Mouse (Mus musculus): ENCODE results near the gene 4930558K02Rik. TPM values are rescaled to one million over a fixed set of nuclear protein-coding genes. Genes with fewer than 3 reads are reported as not detected.

4930558K02Rik gene
- total RNA-seq, 2 experiments from 2014 or later: not detected

DNA sequence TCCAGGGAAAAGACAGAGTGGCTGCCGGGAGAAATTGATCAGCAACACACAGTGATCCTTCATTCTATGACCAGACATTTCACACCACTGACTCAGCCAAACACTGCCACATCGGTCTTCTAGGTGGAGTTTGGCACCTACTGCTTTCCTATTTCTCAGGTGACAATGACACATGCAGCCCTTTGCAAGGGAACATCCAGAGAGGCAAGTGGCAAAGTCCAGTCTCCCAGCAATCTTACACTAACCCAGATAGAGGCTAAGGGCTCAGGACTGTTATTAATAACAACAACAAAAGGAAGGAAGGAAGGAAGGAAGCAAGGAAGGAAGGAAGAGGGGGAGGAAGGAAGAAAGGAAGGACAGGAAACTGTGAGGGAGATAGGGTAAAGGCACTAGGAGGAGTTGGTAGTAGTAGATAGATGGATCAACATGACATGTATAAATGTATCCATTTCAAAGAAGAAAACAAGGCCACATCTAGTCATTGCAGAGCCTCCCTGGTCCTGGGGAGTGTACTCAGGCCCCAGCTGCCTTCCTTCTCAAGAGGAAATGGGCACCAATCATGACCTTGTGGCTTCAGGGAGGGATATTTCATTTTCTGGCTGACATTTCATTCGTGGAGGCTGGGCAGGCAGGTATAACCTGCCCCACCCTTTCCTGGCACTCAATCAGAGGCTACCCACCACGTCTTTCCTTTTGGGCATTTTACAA lies 66.3 kb downstream of the 4930558K02Rik start:
- TF ChIP-seq CTCF (IDR thresholded peaks at IDR 0.05): no peak
- Histone ChIP-seq H3K4me3 (no peak overlapping the region), H3K27ac (no peak overlapping the region)
- no peak for DNase-seq (ENCODE audit: extremely low spot score in 1 of 2, low spot score in 2 of 2)
- intact Hi-C loops (cut with DNase I): no loop called here

GRCm38 (mm10) chr1:161909074-161909473 lies 70.4 kb downstream of the 4930558K02Rik start:
- Histone ChIP-seq H3K4me3 (no peak overlapping the region), H3K27ac (no peak overlapping the region)
- TF ChIP-seq CTCF (IDR thresholded peaks at IDR 0.05): no peak
- intact Hi-C loops (cut with DNase I): no loop called here
- DNase-seq (ENCODE audit: extremely low spot score in 1 of 2, low spot score in 2 of 2): no peak

GRCm38 (mm10) chr1:161907795-161908457 lies 71.5 kb downstream of the 4930558K02Rik start:
- DNase-seq (ENCODE audit: extremely low spot score in 1 of 2, low spot score in 2 of 2): no peak
- intact Hi-C loops (cut with DNase I): no loop called here
- Histone ChIP-seq H3K4me3 (no peak overlapping the region), H3K27ac (no peak overlapping the region)
- no peak for TF ChIP-seq CTCF (IDR thresholded peaks at IDR 0.05)

DNA sequence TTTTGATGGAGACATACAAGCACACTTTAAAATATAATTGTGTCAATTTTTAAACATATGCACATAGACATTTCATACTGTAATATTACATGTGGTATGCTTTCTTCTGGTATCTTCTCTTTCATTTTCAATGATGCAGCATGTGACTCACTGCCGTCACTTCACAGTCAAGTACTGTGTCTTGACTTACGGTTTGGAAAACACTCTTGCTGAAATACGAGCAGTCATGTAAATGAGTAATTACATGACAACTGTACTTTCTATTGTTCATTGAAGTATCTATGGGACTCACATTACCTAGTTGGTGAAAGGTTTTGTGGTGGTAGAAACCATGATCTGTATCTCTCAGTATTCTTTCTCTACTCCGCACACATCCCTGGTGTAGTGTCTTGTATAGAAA lies 72.3 kb downstream of the 4930558K02Rik start:
- Histone ChIP-seq H3K4me3 (no peak overlapping the region), H3K27ac (no peak overlapping the region)
- intact Hi-C loops (cut with DNase I): no loop called here
- no peak for DNase-seq (ENCODE audit: extremely low spot score in 1 of 2, low spot score in 2 of 2)
- TF ChIP-seq CTCF (IDR thresholded peaks at IDR 0.05): no peak

DNA sequence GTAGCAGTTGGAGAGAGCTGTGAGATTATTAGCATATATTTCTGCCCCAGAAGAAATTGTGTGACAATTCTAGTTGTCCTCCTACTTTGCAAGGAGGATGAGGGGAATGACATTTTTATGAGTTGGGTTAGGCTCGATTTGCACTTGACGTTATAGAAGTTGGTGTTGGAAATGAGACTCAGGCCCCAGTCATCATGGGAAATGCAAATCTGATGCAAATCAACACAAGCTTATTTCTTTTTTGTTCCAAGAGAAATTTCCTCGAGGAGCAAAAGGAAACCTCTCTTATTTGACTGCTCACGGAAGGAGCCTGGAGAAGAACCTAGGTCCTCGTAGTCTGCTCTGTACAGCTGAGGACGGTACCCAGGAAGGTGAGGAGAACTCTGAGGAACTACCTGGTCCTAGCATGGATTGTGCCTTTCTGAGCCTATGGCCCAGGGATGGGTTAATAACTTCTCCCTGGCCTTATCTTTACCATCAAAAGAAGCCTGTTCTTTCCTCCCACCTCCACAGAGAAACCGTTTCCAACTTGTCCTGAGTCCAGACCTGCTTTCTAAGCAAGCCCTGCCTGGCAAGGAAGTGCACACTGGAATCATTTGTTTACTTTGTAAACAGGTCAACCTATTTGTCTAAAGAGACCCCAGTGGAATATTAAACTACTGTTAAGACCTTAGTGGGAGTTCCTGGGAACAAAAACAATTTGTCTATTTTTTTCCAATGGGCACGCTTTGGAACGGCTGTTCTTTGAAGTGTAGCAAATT lies 76.6 kb downstream of the 4930558K02Rik start:
- Histone ChIP-seq H3K27ac (no peak overlapping the region), H3K4me3 (no peak overlapping the region)
- DNase-seq (ENCODE audit: extremely low spot score in 1 of 2, low spot score in 2 of 2): no peak
- intact Hi-C loops (cut with DNase I): no loop called here
- no peak for TF ChIP-seq CTCF (IDR thresholded peaks at IDR 0.05)

GRCm38 (mm10) chr1:161900129-161900528 lies 79.3 kb downstream of the 4930558K02Rik start:
- TF ChIP-seq CTCF (IDR thresholded peaks at IDR 0.05): no peak

DNA sequence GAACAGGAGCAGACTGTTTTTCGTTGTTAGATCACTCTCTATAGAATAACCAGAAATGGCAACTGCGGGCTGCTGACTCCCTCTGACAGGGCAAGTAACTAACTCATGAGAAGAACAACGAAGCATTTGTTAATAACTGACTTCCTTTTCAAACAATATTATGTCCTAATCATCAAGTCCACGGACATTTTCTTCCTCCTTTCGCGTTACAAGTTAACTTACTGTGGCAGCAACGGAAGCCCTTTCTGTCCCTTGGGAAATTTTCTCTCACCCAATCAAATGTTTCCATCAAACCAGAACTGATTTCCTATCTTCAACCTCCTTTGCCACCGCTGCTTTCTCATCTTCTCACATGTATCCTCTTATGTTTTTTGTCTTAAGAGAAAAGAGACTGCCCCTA lies 82.2 kb downstream of the 4930558K02Rik start:
- H3K27ac ChIP-seq: no peak overlapping the region
- no peak for DNase-seq (ENCODE audit: extremely low spot score in 1 of 2, low spot score in 2 of 2)
- H3K4me3 ChIP-seq: no peak overlapping the region
- intact Hi-C loops (cut with DNase I): no loop called here
- TF ChIP-seq CTCF (IDR thresholded peaks at IDR 0.05): no peak

More at GRCm38 (mm10) chr1:161900129-161900528, 79.3 kb downstream of the 4930558K02Rik start:
- no peak overlapping the region for H3K4me3 ChIP-seq
- intact Hi-C loops (cut with DNase I): no loop called here
- no peak overlapping the region for H3K27ac ChIP-seq
- no peak for DNase-seq (ENCODE audit: extremely low spot score in 1 of 2, low spot score in 2 of 2)

- no peak for TF ChIP-seq CTCF (IDR thresholded peaks at IDR 0.05)
- intact Hi-C loops (cut with DNase I): no loop called here
- H3K27ac ChIP-seq: no peak overlapping the region
- DNase-seq (ENCODE audit: extremely low spot score in 1 of 2, low spot score in 2 of 2): no peak
- no peak overlapping the region for H3K4me3 ChIP-seq
Measured at GRCm38 (mm10) chr1:161896130-161896529, 83.3 kb downstream of the 4930558K02Rik start.

DNA sequence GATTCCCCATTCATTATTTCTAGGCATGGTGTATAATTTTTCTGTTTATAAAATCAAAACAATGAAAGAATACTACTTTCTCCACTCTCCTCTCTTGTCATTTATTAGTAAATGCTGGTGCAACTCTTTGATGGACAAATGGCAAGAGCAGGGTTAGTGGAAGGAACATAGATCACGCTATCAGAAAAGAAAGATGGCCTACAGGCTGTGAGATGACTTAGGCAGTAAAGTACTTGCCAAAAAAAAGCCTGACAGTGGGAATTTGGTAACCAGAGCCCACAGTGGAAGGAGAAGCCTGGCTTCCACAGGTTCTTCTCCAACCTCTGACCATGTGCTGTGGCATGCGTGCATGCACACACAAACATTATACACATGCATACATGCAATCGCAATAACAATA lies 84.4 kb downstream of the 4930558K02Rik start:
- no peak for TF ChIP-seq CTCF (IDR thresholded peaks at IDR 0.05)

DNA sequence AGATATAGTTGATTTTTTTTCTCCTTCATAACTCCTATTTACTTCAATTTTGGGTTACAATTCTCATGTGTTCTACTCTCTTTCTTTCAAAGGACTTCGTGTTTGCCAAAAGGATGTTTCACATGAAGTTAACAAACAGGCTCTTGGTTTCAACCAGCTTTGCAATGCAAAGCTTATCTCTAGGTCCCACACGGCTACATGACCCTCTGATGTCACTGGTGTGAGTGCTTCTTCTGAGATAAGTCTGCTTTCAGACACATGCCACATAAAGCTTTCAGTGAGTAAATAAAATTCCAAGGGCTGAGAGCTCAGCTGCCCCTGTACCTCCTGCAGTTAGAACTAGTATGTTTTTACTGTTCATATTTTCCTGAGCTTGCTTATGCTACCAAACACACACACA lies 84.9 kb downstream of the 4930558K02Rik start:
- no peak overlapping the region for H3K4me3 ChIP-seq
- no peak for TF ChIP-seq CTCF (IDR thresholded peaks at IDR 0.05)
- no peak for DNase-seq (ENCODE audit: extremely low spot score in 1 of 2, low spot score in 2 of 2)
- no peak overlapping the region for H3K27ac ChIP-seq
- intact Hi-C loops (cut with DNase I): no loop called here

More for the DNA sequence above, 84.4 kb downstream of the 4930558K02Rik start:
- H3K4me3 ChIP-seq: no peak overlapping the region
- intact Hi-C loops (cut with DNase I): no loop called here
- no peak for DNase-seq (ENCODE audit: extremely low spot score in 1 of 2, low spot score in 2 of 2)
- no peak overlapping the region for H3K27ac ChIP-seq

DNA sequence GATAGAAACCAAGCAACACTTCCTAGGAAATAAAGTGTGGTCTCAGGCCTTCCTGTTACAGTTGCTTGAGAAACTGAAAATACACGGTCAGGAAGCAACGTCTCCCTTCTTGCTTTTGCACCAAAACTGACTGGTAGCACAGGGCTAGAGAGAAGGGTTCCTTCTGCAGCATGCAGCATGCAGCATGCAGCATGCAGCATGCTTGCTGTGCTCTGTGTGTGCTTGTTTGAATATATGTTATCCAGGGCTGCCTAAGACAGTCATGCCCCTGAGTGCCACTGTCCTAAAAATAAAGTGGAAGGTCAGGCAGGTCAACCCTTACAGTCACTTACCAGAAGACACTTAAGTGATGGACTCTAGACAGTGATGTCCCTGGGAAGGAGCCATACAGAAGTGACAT lies 85.3 kb downstream of the 4930558K02Rik start:
- no peak overlapping the region for H3K4me3 ChIP-seq
- TF ChIP-seq CTCF (IDR thresholded peaks at IDR 0.05): no peak
- H3K27ac ChIP-seq: no peak overlapping the region
- intact Hi-C loops (cut with DNase I): no loop called here
- no peak for DNase-seq (ENCODE audit: extremely low spot score in 1 of 2, low spot score in 2 of 2)

Other genes with a start within 250 kb of the 4930558K02Rik start
- gene Fasl, start 191.1 kb downstream of the 4930558K02Rik start, total RNA-seq (2021): under 1 TPM; 0.18 to 0.23 TPM
- gene Suco, start 103.0 kb downstream of the 4930558K02Rik start, total RNA-seq (2021): 10 to 100 TPM; 36.9 to 37.4 TPM
- gene Pigc, start 10.4 kb downstream of the 4930558K02Rik start, total RNA-seq (2021): 10 to 100 TPM; 13.2 to 13.6 TPM